Mouse (Mus musculus) ES-E14 (cell line): ENCODE data around the gene Shq1.

Source experiments
- CHD2 ChIP-seq: IDR thresholded peaks from 2 replicates; pipeline ENCODE4 v1.6.1; 2014; ENCODE audit warnings: mild to moderate bottlenecking, low read depth, low read length, inconsistent platforms
- MAFK ChIP-seq: IDR thresholded peaks from 2 replicates; pipeline ENCODE4 v1.6.1; 2014; ENCODE audit warnings: mild to moderate bottlenecking, low read depth, low read length, inconsistent platforms; ENCODE audit not compliant: insufficient read depth
- ZC3H11A ChIP-seq: IDR thresholded peaks from 2 replicates; pipeline ENCODE4 v1.6.1; 2012; ENCODE audit warnings: low read depth, mild to moderate bottlenecking, inconsistent platforms, low read length, borderline replicate concordance
- ZNF384 ChIP-seq: IDR thresholded peaks from 2 replicates; pipeline ENCODE4 v1.6.1; 2012; ENCODE audit warnings: low read depth, low read length, inconsistent platforms

- TF ChIP-seq CHD2 (no peak), ZNF384 (no peak), MAFK (no peak), ZC3H11A (no peak)
These were observed 93.4 kb downstream of the Shq1 start for GRCm38 (mm10) chr6:100577590-100577989.
